Mouse (Mus musculus) thymus, adult 2 months (tissue): Measurements from ENCODE around the gene Oas1h. TPM values are rescaled to one million over a fixed set of nuclear protein-coding genes. Genes with fewer than 3 reads are reported as not detected.

Experiments
- DNase-seq: peaks from one replicate; pipeline ENCODE4 v3.0.0; 2021
- H3K27ac ChIP-seq: fragments of 200-500 bp; 2 replicates; pipeline ENCODE4 v1.5.1; 2012; ENCODE audit warnings: low read length, control low read depth; ENCODE audit not compliant: control insufficient read depth, insufficient read depth
- H3K27me3 ChIP-seq: fragments of 200-500 bp; 2 replicates; pipeline ENCODE4 v1.6.1; 2012; ENCODE audit warnings: mild to moderate bottlenecking, low read length, moderate library complexity, mixed read lengths; ENCODE audit not compliant: control insufficient read depth, insufficient read depth
- H3K36me3 ChIP-seq: fragments of 200-500 bp; 2 replicates; pipeline ENCODE4 v1.6.1; 2012; ENCODE audit warnings: mild to moderate bottlenecking, low read length, moderate library complexity; ENCODE audit not compliant: control insufficient read depth, insufficient read depth
- H3K4me1 ChIP-seq: fragments of 200-500 bp; replicated peaks from 2 replicates; pipeline ENCODE4 v1.6.1; 2012; ENCODE audit warnings: low read length; ENCODE audit not compliant: control insufficient read depth, insufficient read depth
- H3K4me3 ChIP-seq: fragments of 200-500 bp; 2 replicates; pipeline ENCODE4 v1.5.1; 2012; ENCODE audit warnings: mild to moderate bottlenecking, low read length, control low read depth, moderate library complexity; ENCODE audit not compliant: control insufficient read depth, insufficient read depth
- CTCF ChIP-seq: fragments of 200-500 bp; IDR thresholded peaks from 2 replicates; pipeline ENCODE4 v1.5.1; 2012; ENCODE audit warnings: mild to moderate bottlenecking, control low read depth, low read length, moderate library complexity, borderline replicate concordance; ENCODE audit not compliant: control insufficient read depth, poor library complexity, insufficient read depth; ENCODE audit errors: extremely low read depth
- POLR2A ChIP-seq: fragments of 200-500 bp; IDR thresholded peaks from 2 replicates; pipeline ENCODE4 v1.6.1; 2012; ENCODE audit warnings: mild to moderate bottlenecking, low read length, control low read depth, moderate library complexity; ENCODE audit not compliant: control insufficient read depth, poor library complexity, insufficient read depth; ENCODE audit errors: extremely low read depth
- WGBS: fragments of 180-500 bp; shearing (Covaris S2); methylation state at CpG from one replicate; pipeline ENCODE4 v1.1.7; 2018; 5-methylcytosine and 5-hydroxymethylcytosine counted together
- polyA plus RNA-seq: library from polyadenylated mRNA; depleted of rRNA; stranded (reverse); fragments of >200 nt; gene quantifications from 2 replicates; pipeline ENCODE4 v1.2.3, GENCODE M21; 2012; rRNA removed

Gene Oas1h
- 0.28 and 0.73 TPM in 2 replicates for polyA plus RNA-seq

GRCm38 (mm10) chr5:120861121-120861520 is at the start of gene Oas1h:
Oas1h (plus strand) TSS chr5:120861421.
- TF ChIP-seq POLR2A (no peak), CTCF (no peak)
- no peak within 1 kb of the TSS for H3K4me3 ChIP-seq
- no peak for DNase-seq
- WGBS = 67% methylated on average over 4 of the region's 4 CpGs
- H3K27ac ChIP-seq = no peak within 1 kb of the TSS
- H3K27me3 ChIP-seq = no peaks in the 10 kb centered on the region
- no peaks in the 10 kb centered on the region for H3K4me1 ChIP-seq
- no peaks in the 10 kb centered on the region for H3K36me3 ChIP-seq

- 4% methylated on average over 18 of the region's 18 CpGs for WGBS
Observed at GRCm38 (mm10) chr5:120811951-120812819, 49.0 kb upstream of the Oas1h start, which contains the start of gene Oas1c. Oas1c (minus strand) TSS chr5:120812514.

GRCm38 (mm10) chr5:120813023-120813422 is 48.2 kb upstream of the Oas1h start:
- no peak overlapping the region for H3K27ac ChIP-seq

More at GRCm38 (mm10) chr5:120811951-120812819, 49.0 kb upstream of the Oas1h start, which contains the start of gene Oas1c:
- no peaks in the 10 kb centered on the region; the same call in 1 of the 2 replicates for H3K36me3 ChIP-seq
- H3K4me3 ChIP-seq = peak within 1 kb of the TSS; percentile 96
- DNase-seq = peak; percentile 83
- H3K27ac ChIP-seq = no peak within 1 kb of the TSS
- TF ChIP-seq POLR2A (no peak; the same call in 1 of the 2 replicates), CTCF (no peak)
- no peaks in the 10 kb centered on the region for H3K27me3 ChIP-seq
- H3K4me1 ChIP-seq = peaks cover 13% of the 10 kb centered on the region

GRCm38 (mm10) chr5:120815949-120816348 is 45.3 kb upstream of the Oas1h start:
- H3K27ac ChIP-seq = no peak overlapping the region
- H3K4me3 ChIP-seq = no peak overlapping the region
- peak; percentile 58 for DNase-seq
- H3K4me1 ChIP-seq = peaks cover 13% of the 10 kb centered on the region
- no peaks in the 10 kb centered on the region; the same call in 1 of the 2 replicates for H3K36me3 ChIP-seq
- TF ChIP-seq POLR2A (no peak), CTCF (peak; percentile 65; the same call in 1 of the 2 replicates)
- WGBS = 74% methylated on average over 3 of the region's 3 CpGs
- no peaks in the 10 kb centered on the region for H3K27me3 ChIP-seq

More at GRCm38 (mm10) chr5:120813023-120813422, 48.2 kb upstream of the Oas1h start:
- no peaks in the 10 kb centered on the region; the same call in 1 of the 2 replicates for H3K36me3 ChIP-seq
- 50% methylated on average over 6 of the region's 6 CpGs for WGBS
- H3K4me3 ChIP-seq = peak overlapping the region; percentile 96
- H3K27me3 ChIP-seq = no peaks in the 10 kb centered on the region
- H3K4me1 ChIP-seq = peaks cover 13% of the 10 kb centered on the region
- TF ChIP-seq POLR2A (no peak), CTCF (no peak)
- DNase-seq = peak; percentile 16

- no peaks in the 10 kb centered on the region; the same call in 1 of the 2 replicates for H3K36me3 ChIP-seq
- no peak overlapping the region for H3K27ac ChIP-seq
- no peaks in the 10 kb centered on the region for H3K4me1 ChIP-seq
- TF ChIP-seq POLR2A (no peak), CTCF (no peak)
- no peak for DNase-seq
- H3K4me3 ChIP-seq = no peak overlapping the region
- no peaks in the 10 kb centered on the region for H3K27me3 ChIP-seq
Observed at GRCm38 (mm10) chr5:120818999-120819398, 42.2 kb upstream of the Oas1h start.

- TF ChIP-seq POLR2A (no peak), CTCF (no peak)
- peaks cover 3% of the 10 kb centered on the region; the same call in 1 of the 2 replicates for H3K4me1 ChIP-seq
- WGBS = 15% methylated on average over 4 of the region's 4 CpGs
- no peak overlapping the region for H3K27ac ChIP-seq
- H3K4me3 ChIP-seq = no peak overlapping the region
- DNase-seq = no peak
- no peaks in the 10 kb centered on the region for H3K36me3 ChIP-seq
- H3K27me3 ChIP-seq = no peaks in the 10 kb centered on the region
Observed at GRCm38 (mm10) chr5:120831031-120831430, 30.2 kb upstream of the Oas1h start.
